Mouse (Mus musculus) G1E (cell line): ENCODE results near the gene Pcmtd2. TPM values are rescaled to one million over a fixed set of nuclear protein-coding genes. Genes with fewer than 3 reads are reported as not detected.

Source experiments
- ATAC-seq: 2 replicates; pipeline ENCODE4 v1.8.0; 2016; ENCODE audit warnings: mild to moderate bottlenecking; ENCODE audit not compliant: insufficient number of reproducible peaks, poor library complexity, low FRiP score, severe bottlenecking; ENCODE audit errors: extremely low read depth
- DNase-seq: peaks from one replicate; pipeline ENCODE4 v3.0.0; 2012; ENCODE audit warnings: low spot score
- H3K27me3 ChIP-seq: 2 replicates; pipeline ENCODE4 v1.6.1; 2012; ENCODE audit warnings: mild to moderate bottlenecking, low read length, inconsistent platforms; ENCODE audit not compliant: insufficient read depth
- H3K36me3 ChIP-seq: replicated peaks from 2 replicates; pipeline ENCODE3; 2012; ENCODE audit warnings: mild to moderate bottlenecking, inconsistent platforms
- H3K4me1 ChIP-seq: 2 replicates; pipeline ENCODE4 v1.6.1; 2012; ENCODE audit warnings: low read depth, low read length, inconsistent platforms, mixed read lengths; ENCODE audit not compliant: insufficient read depth
- H3K4me3 ChIP-seq: 2 replicates; pipeline ENCODE4 v1.5.1; 2012; ENCODE audit warnings: low read depth, mild to moderate bottlenecking, inconsistent platforms, low read length, moderate library complexity, mixed read lengths
- H3K9me3 ChIP-seq: replicated peaks from 2 replicates; pipeline ENCODE4 v1.6.1; 2012; ENCODE audit warnings: inconsistent platforms
- CTCF ChIP-seq: IDR thresholded peaks from 2 replicates; pipeline ENCODE4 v1.5.1; 2012; ENCODE audit warnings: low read depth, low read length, inconsistent platforms, mixed read lengths
- GATA1 ChIP-seq: IDR thresholded peaks from 2 replicates; pipeline ENCODE4 v1.6.1; 2012; ENCODE audit warnings: borderline replicate concordance, low read length, inconsistent platforms, mixed read lengths
- GATA2 ChIP-seq: IDR thresholded peaks from 2 replicates; pipeline ENCODE4 v1.6.1; 2012; ENCODE audit warnings: low read depth, low read length, inconsistent platforms, borderline replicate concordance
- POLR2AphosphoS5 ChIP-seq: IDR thresholded peaks from 2 replicates; pipeline ENCODE4 v1.6.1; 2012; ENCODE audit warnings: low read depth, low read length, inconsistent platforms; ENCODE audit not compliant: insufficient replicate concordance
- TAL1 ChIP-seq: conservative IDR thresholded peaks from 2 replicates; pipeline ENCODE4 v1.6.1; 2012; ENCODE audit warnings: low read depth, low read length, inconsistent platforms, mixed read lengths
- polyA plus RNA-seq: library from polyadenylated mRNA; stranded (reverse); fragments of >175 nt; gene quantifications from 2 replicates; pipeline ENCODE4 v1.2.3, GENCODE M21; 2012
- total RNA-seq, 2 experiments: library from RNA; stranded (forward) in 1 of 2; stranded (reverse) in 1 of 2; fragments of 200-1000 nt in 1 of 2; fragments of >200 nt in 1 of 2; fragmentation: Nextera tagmentation in 1 of 2; gene quantifications; 2 replicates each; pipeline ENCODE4 v1.2.3; 2014 to 2017

Gene Pcmtd2
- total and polyA plus RNA-seq, 3 experiments: 17.4 to 42.3 (median 36.9) TPM

- ATAC-seq (no peak), DNase-seq (no peak)
- H3K4me3 ChIP-seq: no peak overlapping the region
- no peaks in the 10 kb centered on the region for H3K9me3 ChIP-seq
- TF ChIP-seq TAL1 (no peak), CTCF (no peak), GATA1 (no peak), GATA2 (no peak), POLR2AphosphoS5 (no peak)
- no peaks in the 10 kb centered on the region for H3K27me3 ChIP-seq
- H3K4me1 ChIP-seq: peaks cover 2% of the 10 kb centered on the region; the same call in 1 of the 2 replicates
- H3K36me3 ChIP-seq: peaks cover 55% of the 10 kb centered on the region
Measured at GRCm38 (mm10) chr2:181871039-181871438, 33.4 kb downstream of the Pcmtd2 start.

GRCm38 (mm10) chr2:181878903-181879302, 41.2 kb downstream of the Pcmtd2 start:
- TF ChIP-seq TAL1 (no peak), GATA1 (no peak)
- Histone ChIP-seq H3K27me3 (no peaks in the 10 kb centered on the region), H3K36me3 (peaks cover 10% of the 10 kb centered on the region), H3K4me3 (no peak overlapping the region), H3K4me1 (no peaks in the 10 kb centered on the region), H3K9me3 (no peaks in the 10 kb centered on the region)
- ATAC-seq (no peak), DNase-seq (no peak)

GRCm38 (mm10) chr2:181883022-181883749, 45.5 kb downstream of the Pcmtd2 start:
- TF ChIP-seq GATA2 (no peak), TAL1 (no peak), GATA1 (no peak), POLR2AphosphoS5 (no peak), CTCF (no peak)

More at GRCm38 (mm10) chr2:181883022-181883749, 45.5 kb downstream of the Pcmtd2 start:
- H3K4me3 ChIP-seq: no peak overlapping the region
- no peaks in the 10 kb centered on the region for H3K27me3 ChIP-seq
- H3K4me1 ChIP-seq: no peaks in the 10 kb centered on the region
- ATAC-seq (no peak), DNase-seq (no peak)
- H3K9me3 ChIP-seq: no peaks in the 10 kb centered on the region
- peaks cover 5% of the 10 kb centered on the region for H3K36me3 ChIP-seq

Other genes starting within 250 kb of the Pcmtd2 start
- 53.1 and 60.8 TPM in 2 replicates for gene Prpf6, start 246.0 kb upstream of the Pcmtd2 start, total RNA-seq (2014; fragmentation: Nextera tagmentation)
- 76.4 and 91.9 TPM in 2 replicates for gene Prpf6, start 246.0 kb upstream of the Pcmtd2 start, total RNA-seq (2017)
- 20.3 and 27.8 TPM in 2 replicates for gene Prpf6, start 246.0 kb upstream of the Pcmtd2 start, polyA plus RNA-seq
- 19.9 and 40.5 TPM in 2 replicates for gene Zfp512b, start 245.1 kb upstream of the Pcmtd2 start, total RNA-seq (2014; fragmentation: Nextera tagmentation)
- gene Zfp512b, start 245.1 kb upstream of the Pcmtd2 start, total RNA-seq (2017): 16.3 and 19.8 TPM in 2 replicates
- 88.2 and 90.0 TPM in 2 replicates for gene Zfp512b, start 245.1 kb upstream of the Pcmtd2 start, polyA plus RNA-seq
- gene Samd10, start 238.6 kb upstream of the Pcmtd2 start, total RNA-seq (2014; fragmentation: Nextera tagmentation): 10.6 and 16.1 TPM in 2 replicates
- 2.5 and 3.1 TPM in 2 replicates for gene Samd10, start 238.6 kb upstream of the Pcmtd2 start, total RNA-seq (2017)
- 7.6 and 9.7 TPM in 2 replicates for gene Samd10, start 238.6 kb upstream of the Pcmtd2 start, polyA plus RNA-seq
- not detected in 2 replicates for gene Gm29797, start 180.8 kb upstream of the Pcmtd2 start, total RNA-seq (2014; fragmentation: Nextera tagmentation)
- not detected in 2 replicates for gene Gm29797, start 180.8 kb upstream of the Pcmtd2 start, total RNA-seq (2017)
- 0.12 TPM in 1 of 2 replicates, not detected in the other for gene Gm29797, start 180.8 kb upstream of the Pcmtd2 start, polyA plus RNA-seq
- not detected in 2 replicates for gene Sox18, start 166.2 kb upstream of the Pcmtd2 start, total RNA-seq (2014; fragmentation: Nextera tagmentation)
- 0.05 TPM in 1 of 2 replicates, not detected in the other for gene Sox18, start 166.2 kb upstream of the Pcmtd2 start, total RNA-seq (2017)
- 0.04 TPM in 1 of 2 replicates, not detected in the other for gene Sox18, start 166.2 kb upstream of the Pcmtd2 start, polyA plus RNA-seq
- gene Tcea2, start 157.5 kb upstream of the Pcmtd2 start, total RNA-seq (2014; fragmentation: Nextera tagmentation): not detected in 2 replicates
- gene Tcea2, start 157.5 kb upstream of the Pcmtd2 start, total RNA-seq (2017): 1.2 TPM in 2 replicates
- 0.28 and 0.32 TPM in 2 replicates for gene Tcea2, start 157.5 kb upstream of the Pcmtd2 start, polyA plus RNA-seq
- 62.5 TPM in 2 replicates for gene Rgs19, start 143.9 kb upstream of the Pcmtd2 start, total RNA-seq (2014; fragmentation: Nextera tagmentation)
- gene Rgs19, start 143.9 kb upstream of the Pcmtd2 start, total RNA-seq (2017): 49.6 and 52.4 TPM in 2 replicates
- gene Rgs19, start 143.9 kb upstream of the Pcmtd2 start, polyA plus RNA-seq: 52.2 and 65.5 TPM in 2 replicates
- not detected in 2 replicates for gene Lkaaear1, start 139.4 kb upstream of the Pcmtd2 start, total RNA-seq (2014; fragmentation: Nextera tagmentation)
- not detected in 2 replicates for gene Lkaaear1, start 139.4 kb upstream of the Pcmtd2 start, total RNA-seq (2017)
- not detected in 2 replicates for gene Lkaaear1, start 139.4 kb upstream of the Pcmtd2 start, polyA plus RNA-seq
- gene Oprl1, start 122.8 kb upstream of the Pcmtd2 start, total RNA-seq (2014; fragmentation: Nextera tagmentation): not detected in 2 replicates
- gene Oprl1, start 122.8 kb upstream of the Pcmtd2 start, total RNA-seq (2017): 0.23 TPM in 1 of 2 replicates, not detected in the other
- gene Oprl1, start 122.8 kb upstream of the Pcmtd2 start, polyA plus RNA-seq: not detected in 2 replicates
- gene Myt1, start 74.5 kb upstream of the Pcmtd2 start, total RNA-seq (2014; fragmentation: Nextera tagmentation): not detected in 2 replicates
- gene Myt1, start 74.5 kb upstream of the Pcmtd2 start, total RNA-seq (2017): 0.06 and 0.22 TPM in 2 replicates
- gene Myt1, start 74.5 kb upstream of the Pcmtd2 start, polyA plus RNA-seq: not detected in 2 replicates
- gene Polr3k, start 26.5 kb downstream of the Pcmtd2 start, total RNA-seq (2014; fragmentation: Nextera tagmentation): 36.7 and 39.7 TPM in 2 replicates
- gene Polr3k, start 26.5 kb downstream of the Pcmtd2 start, total RNA-seq (2017): 46.6 and 50.3 TPM in 2 replicates
- gene Polr3k, start 26.5 kb downstream of the Pcmtd2 start, polyA plus RNA-seq: 1.3 and 3.1 TPM in 2 replicates
- not detected in 2 replicates for gene Gm14496, start 153.3 kb downstream of the Pcmtd2 start, total RNA-seq (2014; fragmentation: Nextera tagmentation)
- 0.05 and 0.12 TPM in 2 replicates for gene Gm14496, start 153.3 kb downstream of the Pcmtd2 start, total RNA-seq (2017)
- gene Gm14496, start 153.3 kb downstream of the Pcmtd2 start, polyA plus RNA-seq: not detected in 2 replicates